ENCODE assay signal across 24 mouse cellular contexts in genomic region chr7:46740041-46740440, GRCm38 (mm10). TPM values are rescaled to one million over a fixed set of nuclear protein-coding genes. Genes with fewer than 3 reads are reported as not detected.
"Had no signal": no experiment of that assay in that cellular context is flagged by ENCODE, and none has a peak within 500 bp of the region (broad histone marks: within the 10 kb centered on the region; RNA-seq: fewer than 3 reads in every experiment).

No protein-coding gene starts in this region.

RNA-seq across cellular contexts. Expression of gene Saa1, which starts 2.7 kb away (rescaled TPM):
- polyA plus RNA-seq: heart, embryonic 12.5 days; heart, embryonic 13.5 days; heart, embryonic 14.5 days; heart, embryonic 15.5 days; heart, postnatal 0 days; hindbrain, embryonic 11.5 days; hindbrain, embryonic 13.5 days; hindbrain, embryonic 14.5 days; hindbrain, embryonic 15.5 days; inflammation-experienced regulatory T-cells, adult 6 months; kidney, adult 2 months had no signal

RNA-seq across cellular contexts. Expression of gene Saa4, which starts 7.6 kb away (rescaled TPM):
- polyA plus RNA-seq: heart, embryonic 12.5 days; heart, embryonic 13.5 days; heart, embryonic 14.5 days; heart, embryonic 15.5 days; heart, embryonic 16.5 days; heart, postnatal 0 days; hindbrain, embryonic 10.5 days; hindbrain, embryonic 11.5 days; hindbrain, embryonic 12.5 days; hindbrain, embryonic 13.5 days; hindbrain, embryonic 14.5 days; hindbrain, embryonic 15.5 days; hindbrain, embryonic 16.5 days; hindbrain, postnatal 0 days; inflammation-experienced regulatory T-cells, adult 6 months; intestine, embryonic 14.5 days; intestine, postnatal 0 days; kidney, adult 2 months; kidney, embryonic 14.5 days; kidney, embryonic 16.5 days; kidney, postnatal 0 days had no signal

RNA-seq across cellular contexts. Expression of gene Saa2, which starts 11.5 kb away (rescaled TPM):
- polyA plus RNA-seq: heart, embryonic 12.5 days; heart, embryonic 13.5 days; heart, embryonic 14.5 days; heart, embryonic 15.5 days; heart, embryonic 16.5 days; heart, postnatal 0 days; hindbrain, embryonic 12.5 days; hindbrain, embryonic 13.5 days; hindbrain, embryonic 14.5 days; inflammation-experienced regulatory T-cells, adult 6 months; intestine, embryonic 15.5 days; intestine, embryonic 16.5 days; intestine, postnatal 0 days; kidney, adult 2 months; kidney, embryonic 14.5 days; kidney, embryonic 16.5 days had no signal

RNA-seq across cellular contexts. Expression of gene Saa3, which starts 24.5 kb away (rescaled TPM):
- polyA plus RNA-seq: heart, embryonic 11.5 days; heart, embryonic 13.5 days; heart, embryonic 14.5 days; hindbrain, embryonic 10.5 days; inflammation-experienced regulatory T-cells, adult 6 months; kidney, embryonic 14.5 days had no signal
